Mouse (Mus musculus) WW6 (cell line): ENCODE data around the gene Ptprg.

Experiments
- DNase-seq: peaks from one replicate; pipeline ENCODE4 v3.0.0-alpha.2; 2013; ENCODE audit warnings: low read depth, low spot score

The Ptprg gene

DNA sequence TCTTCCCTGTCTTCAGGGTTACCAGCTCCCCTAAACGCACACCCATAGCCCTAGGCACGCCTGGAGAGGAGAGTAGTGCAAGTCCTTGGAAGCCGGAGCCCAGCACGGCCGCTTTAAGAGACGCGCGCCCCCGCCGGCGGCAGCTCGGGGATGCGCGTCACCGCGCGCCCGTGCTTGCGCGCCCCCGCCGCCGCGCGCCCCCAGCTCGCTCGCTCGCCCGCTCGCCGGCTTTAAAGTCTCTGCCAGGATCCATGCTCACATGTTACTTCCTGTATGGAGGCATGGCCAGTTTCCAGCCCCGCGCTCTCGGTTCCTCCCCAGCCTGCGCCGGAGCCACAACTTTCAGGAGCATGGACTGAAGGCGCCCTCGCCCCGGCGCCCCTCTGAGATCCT lies at the start of gene Ptprg:
Gene Ptprg (plus strand): TSS at position 260 of the 393 bp plus-strand sequence.
- no peak for DNase-seq

DNA sequence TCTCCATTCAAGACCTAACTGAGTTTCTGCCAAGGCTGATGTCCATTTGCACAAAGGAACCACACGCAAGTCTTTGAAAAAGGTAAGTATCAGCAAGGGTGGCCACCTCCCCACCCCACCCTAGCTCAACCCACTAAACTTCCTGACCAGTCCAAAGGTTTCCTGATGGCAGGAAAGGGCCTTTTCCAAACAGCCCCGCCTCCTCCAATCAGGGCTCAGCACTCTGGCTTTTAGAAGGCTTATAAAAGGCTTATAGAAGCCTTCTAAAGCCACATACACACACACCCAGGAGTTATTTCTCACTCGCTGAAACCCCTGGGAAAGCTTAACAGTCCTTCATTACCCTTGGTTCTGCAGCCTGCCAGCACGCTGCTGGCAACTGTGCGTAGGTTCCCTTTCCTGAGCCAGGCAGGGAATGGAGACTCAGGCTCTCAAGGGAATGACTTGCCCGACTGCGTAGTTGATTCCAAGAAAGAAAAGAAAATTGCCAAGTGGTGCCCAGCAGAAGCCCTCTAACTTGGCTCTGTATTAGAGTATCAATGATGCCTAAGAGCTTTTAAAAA lies 49.4 kb upstream of the Ptprg start:
- no peak for DNase-seq

DNA sequence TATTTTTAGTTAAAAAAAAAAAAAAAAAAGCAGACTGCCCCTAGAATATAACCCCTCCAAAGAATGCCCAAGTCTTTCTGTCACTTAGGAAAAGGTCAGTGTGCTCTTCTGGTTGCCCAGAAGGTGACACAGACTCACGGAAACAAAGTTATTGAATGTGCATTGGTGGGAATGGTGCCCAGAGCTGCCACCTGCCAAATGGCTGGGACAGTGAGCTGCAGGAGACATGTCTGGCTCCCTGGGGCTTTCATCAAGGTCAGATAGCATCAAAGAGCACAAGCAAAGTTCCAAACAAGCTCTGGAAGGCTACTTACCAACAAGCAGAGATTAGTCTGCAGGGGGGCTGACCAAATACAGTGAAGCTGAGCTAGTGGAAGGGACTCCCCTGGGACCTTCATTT lies 43.2 kb upstream of the Ptprg start:
- DNase-seq, result no peak

DNA sequence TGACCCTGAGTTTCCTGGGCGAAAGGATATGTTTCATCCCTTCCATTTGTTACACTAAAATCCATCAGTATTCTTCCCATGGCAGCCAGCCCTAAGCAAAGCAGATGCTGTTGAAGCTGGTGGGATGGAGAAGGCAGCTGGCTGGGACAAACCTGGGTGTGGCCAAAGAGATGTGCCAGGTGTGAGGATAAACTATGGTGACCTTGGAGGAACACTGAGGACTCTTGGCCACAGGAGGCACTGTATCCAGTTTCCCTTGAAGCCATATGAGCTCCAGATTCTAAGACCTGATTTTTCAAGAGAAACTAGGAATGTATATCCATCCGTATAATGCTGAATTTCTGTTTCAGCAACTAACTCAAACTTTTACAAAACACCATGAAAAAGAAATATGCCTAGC lies 34.2 kb upstream of the Ptprg start:
- no peak for DNase-seq

DNA sequence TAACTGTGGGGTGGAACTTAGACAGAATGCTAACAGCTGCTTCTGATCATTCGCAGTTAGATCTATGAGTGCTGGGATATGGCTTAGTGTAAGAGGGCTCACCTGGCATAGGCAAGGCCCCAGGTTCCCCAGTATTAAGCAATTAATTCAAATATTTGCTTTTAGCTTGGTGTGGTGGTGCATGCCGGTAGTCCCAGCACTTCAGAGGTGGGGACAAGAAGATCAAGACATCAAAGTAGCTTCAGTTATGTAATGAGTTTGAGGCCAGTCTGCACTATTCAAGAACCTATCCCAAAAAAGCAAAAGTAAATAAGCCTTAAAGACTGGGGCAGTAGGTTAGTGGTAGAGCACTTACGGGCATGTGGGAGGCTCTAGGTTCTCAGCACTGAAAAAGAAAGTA lies 30.3 kb upstream of the Ptprg start:
- DNase-seq, result no peak

DNA sequence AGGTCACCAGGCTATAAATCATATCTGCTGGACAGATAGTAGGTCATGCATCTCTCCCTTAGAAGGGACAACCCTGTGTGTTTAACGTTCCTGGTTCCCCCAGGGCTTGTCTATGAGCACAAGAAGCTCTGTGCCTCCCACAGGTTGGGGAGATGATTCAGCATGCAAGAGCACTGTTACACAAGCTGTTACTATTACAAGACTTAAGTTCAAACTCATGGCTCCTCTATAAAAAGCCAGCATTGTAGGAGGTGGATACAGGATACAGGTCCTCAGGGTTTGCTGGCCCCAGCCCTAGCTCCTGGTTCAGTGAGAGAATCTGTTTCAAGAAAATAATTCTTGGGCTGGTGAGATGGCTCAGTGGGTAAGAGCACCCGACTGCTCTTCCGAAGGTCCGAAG lies 23.7 kb upstream of the Ptprg start:
- DNase-seq, result no peak

DNA sequence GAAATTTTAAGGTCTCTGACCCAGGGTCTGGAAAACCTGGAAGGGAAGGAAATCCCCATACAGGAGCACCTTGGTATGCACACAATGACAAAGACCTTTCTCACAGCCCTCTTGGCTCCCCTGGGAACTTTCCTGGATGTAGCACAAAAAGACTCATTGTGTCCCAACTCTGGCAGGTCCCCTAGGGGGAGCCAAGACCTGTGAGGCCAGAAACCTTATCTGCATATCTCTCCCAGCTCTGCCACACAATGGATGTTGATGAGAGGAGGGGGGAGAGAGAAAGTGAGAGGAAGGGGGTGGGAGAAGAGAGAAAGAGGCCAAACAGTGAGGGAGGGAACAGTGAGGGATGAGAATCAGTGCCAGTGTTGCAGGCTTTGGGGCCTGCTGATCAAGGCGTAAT lies 18.9 kb upstream of the Ptprg start:
- DNase-seq, result no peak

DNA sequence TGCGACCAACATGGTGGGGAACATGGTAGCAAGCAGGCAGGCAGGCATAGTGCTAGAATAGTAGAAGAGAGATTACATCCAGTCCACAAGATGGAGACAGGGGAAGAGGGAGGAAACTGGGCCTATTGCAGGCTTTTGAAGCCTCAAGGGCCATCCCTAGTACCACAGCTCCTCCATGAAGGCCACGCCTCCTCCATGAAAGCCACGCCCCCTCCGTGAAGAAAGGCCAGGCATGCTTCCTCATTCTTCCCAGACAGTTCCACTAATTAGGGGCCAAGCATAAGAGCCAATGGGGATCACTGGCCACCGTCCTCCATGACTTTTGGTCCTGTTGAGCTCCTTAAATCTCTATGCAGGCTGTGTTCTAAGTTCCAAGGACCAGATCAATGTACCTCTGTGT lies 17.2 kb upstream of the Ptprg start:
- DNase-seq, result no peak

DNA sequence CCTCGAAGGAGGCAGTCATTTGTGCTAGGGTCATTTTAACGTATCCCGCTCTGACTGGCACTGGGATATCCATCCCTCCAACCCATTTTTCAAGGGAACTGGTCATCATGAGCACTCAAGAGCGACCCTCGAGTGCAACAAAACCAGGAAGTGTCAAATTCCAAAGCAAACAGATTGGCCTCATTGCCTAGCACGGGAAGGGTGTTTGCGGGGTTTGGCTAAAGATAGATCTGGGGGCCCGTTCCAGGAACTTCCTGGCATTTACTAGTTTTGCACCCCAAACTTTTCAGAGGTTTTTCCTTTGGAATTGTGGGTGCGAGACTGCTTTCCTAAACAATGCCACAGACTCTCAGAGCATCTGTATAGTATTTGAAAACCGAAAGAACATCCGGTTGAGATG lies 1.4 kb upstream of the Ptprg start:
- DNase-seq, result no peak

DNA sequence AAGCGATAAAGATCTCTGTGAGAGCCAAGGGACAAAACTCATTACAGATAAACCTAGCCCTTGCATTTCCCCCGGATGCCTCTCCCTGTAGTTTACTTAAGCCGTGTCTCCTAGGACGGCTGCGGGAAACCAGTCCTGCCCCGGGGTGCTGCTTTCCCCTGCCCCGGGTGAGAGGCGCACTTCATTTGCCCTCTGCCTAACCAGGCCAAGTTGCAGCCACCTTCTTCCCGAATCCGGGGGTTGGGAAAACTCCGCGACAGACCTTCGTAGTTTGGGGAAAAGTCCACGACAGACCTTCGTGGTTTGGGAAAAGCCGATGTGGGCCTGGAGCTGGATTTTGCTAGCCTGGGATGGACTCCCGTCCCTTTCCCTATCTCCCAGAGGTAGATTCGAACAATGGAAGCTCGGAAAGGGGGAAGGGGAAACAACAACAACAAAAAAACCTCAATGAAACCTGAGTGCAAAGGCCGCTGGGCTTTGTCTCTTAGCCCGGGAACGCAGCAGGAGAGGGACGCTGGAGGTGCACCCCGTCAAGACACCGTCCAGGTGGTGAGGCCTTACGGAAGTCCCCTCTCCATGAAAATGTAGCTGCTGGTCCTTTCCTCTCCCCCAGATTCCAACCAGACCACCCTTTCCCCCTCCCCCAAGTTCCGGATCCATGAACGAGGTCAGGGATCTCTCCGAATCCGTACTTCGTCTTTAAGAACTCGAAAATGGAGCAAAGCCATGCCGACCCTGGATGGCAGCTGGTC lies 635 bp upstream of the Ptprg start:
- DNase-seq, result no peak

DNA sequence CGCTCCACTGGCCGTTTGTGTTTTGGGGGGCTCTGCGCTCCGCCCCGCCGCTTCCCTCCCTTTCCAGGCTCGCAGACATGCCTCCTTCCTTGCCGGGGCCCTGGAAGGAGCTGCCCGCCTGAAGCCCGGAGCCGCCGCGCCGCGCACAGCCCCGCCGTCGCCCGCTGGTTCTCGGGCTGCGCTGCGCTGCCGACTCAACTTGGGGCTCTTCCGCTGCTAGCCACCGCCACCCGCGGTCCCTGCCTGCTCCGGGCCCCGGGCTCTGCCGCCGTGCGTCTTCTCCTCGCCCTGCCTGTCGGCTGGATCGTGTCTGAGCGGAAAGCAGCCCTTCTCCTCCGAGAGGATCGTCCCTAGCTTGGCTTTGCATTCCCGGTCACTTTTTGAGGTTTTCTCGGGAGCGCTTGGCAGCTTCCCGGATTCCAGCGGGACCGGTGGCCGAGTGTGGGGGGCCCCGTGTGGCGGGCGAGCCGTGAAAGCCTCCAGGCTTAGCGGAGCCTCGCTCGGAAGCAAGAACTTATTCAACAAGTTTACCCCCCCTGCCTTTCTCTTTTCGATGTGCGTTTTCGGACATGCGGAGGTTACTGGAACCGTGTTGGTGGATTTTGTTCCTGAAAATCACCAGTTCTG lies 460 bp downstream of the Ptprg start:
- no peak for DNase-seq

DNA sequence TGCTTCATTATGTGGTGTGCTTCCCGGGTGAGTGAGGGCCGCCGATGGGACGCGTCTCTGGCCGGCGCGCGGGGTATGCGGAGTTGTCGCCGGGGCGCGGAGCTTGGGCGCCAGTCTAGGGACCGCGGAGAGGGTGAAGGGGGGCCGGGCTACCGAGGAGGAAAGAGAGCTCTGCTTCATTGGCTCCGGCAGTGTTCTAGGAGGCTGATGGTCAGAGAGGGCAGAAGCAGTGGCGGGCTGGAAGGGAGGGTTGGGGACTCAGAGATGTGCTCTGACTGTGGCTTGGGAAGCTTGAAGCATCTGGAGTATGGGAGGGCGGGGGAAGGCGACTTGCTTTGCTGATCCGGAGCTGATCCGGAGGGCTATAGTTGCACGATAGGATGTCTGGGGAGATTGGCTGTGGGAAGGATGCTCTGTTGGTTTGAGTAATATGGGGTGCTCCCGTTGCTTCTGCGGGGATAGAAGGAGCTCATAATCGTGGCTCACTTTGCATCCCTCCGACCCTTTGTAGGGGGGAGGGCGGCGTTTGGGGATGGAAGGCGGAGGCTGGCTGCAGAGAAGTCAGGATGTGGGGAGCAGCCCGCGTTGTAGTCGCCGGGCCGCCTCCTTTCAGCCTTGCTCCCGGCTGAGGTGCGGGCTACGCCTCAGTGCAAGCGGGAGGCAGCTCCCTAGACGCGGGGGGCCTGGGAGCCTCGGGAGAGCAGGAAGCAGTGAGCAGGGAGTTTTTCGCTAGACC lies 1.1 kb downstream of the Ptprg start:
- no peak for DNase-seq

DNA sequence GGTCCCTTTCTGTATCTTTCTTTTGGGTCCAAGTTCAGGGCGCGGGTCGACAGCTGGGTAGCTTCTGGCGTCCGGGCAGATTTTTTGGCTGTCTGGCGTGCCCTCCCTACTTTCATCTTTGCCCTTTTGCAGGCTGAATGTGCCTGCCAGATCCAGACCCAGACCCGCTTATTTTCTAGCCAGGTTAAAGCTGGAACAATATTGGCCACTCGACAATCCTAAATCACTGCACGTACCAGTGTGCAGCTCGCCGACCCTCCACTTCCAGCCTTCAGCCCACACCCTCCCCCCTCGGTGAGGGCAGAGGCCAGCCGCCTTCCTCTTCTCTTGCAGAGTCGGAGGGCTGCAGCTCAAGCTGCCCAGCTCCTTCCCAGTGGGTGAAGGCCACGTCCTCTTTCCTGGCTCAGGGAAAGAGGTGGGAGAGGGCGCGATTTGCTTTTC lies 1.7 kb downstream of the Ptprg start:
- no peak for DNase-seq

DNA sequence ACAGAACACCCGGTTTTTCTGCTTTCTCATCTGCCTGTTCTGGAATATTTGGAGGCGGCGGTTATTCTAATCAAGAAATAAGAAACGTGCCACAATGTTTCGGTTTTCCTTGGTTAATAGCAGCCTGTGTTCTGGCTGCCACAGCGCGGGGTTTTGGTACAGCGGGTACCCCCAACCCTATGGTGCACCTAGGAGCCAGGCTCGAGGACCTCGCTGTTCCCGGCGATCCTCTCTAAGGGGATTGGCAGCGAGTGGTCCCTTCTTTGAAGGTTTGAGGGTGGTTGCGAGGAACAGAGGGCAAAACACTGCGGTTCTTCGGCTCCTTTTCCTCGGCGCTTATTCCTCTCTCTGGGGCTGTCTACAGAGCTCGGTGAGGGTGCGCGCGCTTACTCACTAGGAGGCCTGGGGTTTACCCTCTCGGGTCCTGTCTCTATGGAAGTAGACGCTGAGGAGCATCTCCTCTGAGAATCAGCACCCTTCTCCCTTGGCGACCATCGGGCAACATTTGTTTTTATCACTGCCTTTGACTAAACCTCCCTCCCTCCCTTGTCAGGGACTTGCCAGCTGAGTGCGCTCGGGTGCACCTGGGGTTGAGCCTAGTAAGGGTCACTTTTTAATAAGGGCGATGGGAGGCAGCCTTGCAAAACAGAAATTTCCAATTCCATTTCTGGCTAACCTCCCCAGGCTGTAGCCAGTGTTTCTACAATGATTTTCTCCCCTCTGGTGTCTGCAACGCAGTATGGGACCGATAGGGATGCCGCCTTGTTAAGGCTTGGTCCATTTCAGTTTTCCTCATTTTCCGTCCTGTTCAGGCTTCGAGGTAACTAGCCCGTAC lies 2.4 kb downstream of the Ptprg start:
- DNase-seq, result no peak

DNA sequence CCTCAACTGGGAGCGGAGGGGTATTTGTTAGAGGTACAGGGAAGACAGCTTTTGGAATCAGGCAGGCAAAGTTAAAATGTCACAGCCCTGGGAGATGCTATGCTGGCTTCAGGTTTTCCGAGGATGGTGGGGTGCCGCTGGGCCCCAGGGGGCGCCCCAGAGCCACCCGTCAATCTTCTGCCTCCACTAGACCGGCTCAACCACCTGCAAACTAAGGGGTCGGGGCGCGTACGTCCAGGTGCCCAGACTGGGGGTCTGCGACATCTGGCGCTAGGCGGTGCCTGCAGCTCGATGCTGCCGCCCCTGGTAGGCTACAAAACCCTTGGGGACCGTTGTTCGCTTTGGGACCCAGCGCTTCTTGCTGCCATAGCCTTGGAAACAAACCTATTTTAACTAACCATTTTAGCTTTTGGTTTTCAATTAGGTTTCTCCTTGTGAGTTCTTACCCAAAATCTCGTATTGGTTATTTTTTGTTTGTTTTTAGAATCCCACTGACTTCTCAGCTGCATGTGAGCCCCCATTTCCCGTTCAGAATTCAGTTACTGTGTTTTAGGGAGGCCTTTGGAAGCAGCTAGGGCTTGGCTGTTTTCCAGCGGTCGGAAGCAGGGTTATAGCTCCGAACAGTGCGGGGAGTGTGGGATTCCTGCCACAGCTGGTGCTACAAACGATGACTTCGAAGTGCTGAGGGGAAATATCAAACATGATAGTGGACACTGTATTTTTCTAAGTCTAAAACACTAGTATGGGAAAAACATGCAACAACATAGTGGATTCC lies 3.2 kb downstream of the Ptprg start:
- no peak for DNase-seq

DNA sequence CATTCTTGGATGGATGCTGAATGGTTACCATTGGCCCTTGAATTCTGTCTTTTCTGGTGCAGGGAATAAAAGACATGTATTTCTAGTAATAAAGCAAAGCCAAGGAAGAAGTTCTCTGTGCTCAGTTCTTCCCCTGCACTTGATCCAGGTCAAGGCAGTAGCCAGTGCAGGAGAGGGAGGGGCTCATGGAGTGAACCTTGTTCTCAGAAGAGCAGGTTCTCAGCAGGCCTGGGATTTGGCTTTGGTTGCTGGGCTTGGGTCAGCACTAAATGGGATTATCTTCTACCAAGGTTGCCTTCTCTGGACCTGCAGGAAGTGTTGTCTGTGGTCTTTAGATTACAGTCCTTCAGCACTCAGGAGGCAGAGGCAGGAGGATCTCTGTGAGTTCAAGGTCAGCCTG lies 5.2 kb downstream of the Ptprg start:
- DNase-seq, result no peak

DNA sequence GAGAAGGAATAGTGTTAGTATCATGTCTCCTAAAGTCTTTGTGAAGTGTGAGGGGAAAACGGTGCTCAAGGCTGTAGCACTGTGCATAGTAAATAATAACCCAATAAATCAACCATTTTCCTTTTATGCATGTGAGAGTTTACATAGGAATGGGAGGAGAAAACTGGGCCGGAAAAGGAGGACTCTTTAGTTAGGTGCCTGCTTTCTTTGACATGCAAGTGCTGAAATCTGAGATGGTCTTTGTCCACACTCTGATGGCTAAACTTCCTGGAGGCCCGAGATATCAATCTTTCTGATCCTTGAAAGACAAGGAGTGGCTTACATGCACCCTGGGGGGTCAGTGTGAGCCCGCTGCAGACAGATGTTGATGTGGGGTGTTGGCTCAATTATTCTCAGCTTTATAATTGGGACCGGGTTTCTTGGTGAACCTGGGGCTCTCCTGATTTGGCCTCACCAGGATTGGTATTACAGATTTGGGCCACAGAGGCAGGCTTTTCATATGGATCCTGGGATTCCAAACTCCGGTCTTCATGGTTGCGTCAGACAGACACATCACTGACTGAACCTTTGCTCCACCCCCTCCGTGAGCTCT lies 7.4 kb downstream of the Ptprg start:
- DNase-seq, result no peak

DNA sequence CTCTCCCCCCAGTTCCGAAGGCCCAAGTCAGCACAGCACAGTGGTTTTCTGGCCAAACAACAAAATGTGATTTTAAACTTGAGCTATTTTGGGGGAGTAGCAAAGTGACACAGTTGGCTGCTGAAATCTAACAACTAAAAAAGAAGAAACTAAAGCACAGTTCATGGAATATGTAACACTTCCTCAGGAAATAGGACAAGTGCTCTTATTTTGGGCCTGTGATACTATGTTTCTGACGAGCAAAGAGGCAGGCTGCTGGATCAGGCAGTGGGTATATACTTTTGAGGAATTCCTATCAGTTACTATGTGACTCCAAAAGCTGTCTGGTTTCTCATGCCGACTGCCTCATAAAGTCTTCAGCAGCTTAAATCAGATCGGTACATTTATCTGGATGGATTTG lies 8.1 kb downstream of the Ptprg start:
- no peak for DNase-seq

DNA sequence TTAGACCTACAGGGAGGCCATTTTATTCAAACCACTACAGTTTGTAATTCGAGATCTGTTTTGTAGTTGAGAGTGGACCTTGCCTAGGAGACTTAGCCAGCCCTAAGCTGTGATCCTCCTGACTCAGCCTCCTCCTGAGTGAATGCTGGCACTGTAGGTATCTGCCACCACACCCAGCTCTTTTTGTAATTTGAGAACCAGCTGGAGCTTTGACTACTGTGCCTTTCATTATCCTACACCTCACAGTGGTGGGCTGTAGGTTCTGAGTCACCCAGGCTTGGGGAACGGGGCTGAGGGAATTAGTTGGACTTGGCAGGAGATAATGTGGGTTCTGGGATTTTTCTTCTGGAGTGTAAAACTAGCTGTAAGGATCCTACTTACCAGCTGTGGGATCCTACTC lies 9.5 kb downstream of the Ptprg start:
- DNase-seq, result no peak

DNA sequence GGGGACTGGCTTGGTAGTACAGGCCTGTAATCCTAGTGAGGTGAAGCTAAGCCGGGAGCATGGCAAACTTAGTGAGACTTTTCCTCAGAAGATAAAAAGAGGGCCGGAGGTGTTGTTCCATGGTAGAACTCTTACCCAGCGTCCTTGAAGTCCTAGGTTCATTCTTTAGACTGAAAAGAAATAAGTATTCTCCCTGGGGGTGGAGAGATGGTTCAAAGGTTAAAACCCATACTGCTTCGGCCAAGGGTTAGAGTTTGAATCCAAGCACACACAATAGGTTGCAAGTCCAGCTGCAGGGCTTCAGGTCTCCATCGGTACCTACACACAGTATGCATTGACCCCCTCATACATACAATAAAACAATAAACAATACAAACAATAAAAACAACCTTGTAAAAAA lies 10.3 kb downstream of the Ptprg start:
- DNase-seq, result no peak

DNA sequence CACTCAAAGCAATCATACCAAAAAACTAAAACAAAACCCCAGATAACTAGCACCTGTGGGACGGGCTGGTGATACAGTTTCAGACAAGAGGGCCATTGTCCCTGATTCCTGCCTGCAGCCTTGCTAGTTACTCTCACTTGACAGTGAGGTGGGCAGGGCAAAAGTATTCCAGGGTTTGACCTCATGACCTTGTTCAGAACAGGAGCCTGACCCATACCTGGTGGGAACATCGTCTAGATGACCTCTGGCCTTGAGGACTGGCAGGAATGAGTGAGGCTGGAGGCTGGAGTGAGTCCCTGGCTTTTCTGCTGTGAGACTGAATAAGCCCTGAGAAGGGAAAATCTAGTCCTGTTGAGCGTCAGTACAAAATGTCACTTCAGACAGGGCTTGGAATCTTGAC lies 11.1 kb downstream of the Ptprg start:
- DNase-seq, result no peak
